Mouse (Mus musculus): Measurements from ENCODE around the gene Rnf121. TPM values are rescaled to one million over a fixed set of nuclear protein-coding genes. Genes with fewer than 3 reads are reported as not detected.

The Rnf121 gene
- total and polyA plus RNA-seq, 3 experiments, result 10.3 to 24.8 (median 20.4) TPM

DNA sequence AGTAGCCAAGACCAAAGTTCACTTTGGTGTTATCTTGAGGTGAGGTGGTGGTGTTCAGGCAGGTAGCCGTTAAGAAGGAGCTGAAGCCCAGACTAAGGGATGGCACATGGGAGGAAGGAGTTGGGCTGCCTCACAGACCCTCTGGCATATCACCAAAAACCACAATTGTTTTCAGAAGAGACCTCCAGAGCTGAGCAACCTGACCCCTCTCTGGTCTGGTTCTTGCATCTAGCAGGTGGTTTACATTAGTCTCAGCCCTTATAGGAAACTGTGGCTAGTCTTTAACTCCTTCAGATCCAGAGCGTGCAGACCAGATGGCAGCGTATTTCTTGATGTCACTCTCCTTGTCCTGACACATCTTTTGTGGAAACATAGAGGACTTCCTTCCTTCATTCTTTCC lies 91.5 kb downstream of the Rnf121 start:
- peaks cover 39% of the 10 kb centered on the region for H3K79me2 ChIP-seq (replicated peaks; ENCODE audit: control insufficient read depth, extremely low read depth, insufficient read depth, poor library complexity, severe bottlenecking)
- no peaks in the 10 kb centered on the region for H3K27me3 ChIP-seq (replicated peaks)
- in situ Hi-C loops (cut with MboI; ENCODE audit: low pct_ligation_motif_present, low pct_unique_long_range_greater_than_20kb, low sequenced_read_pairs), result no loop called here
- peaks cover 2 to 45% of the 10 kb centered on the region in 2 experiments; a peak in 2 of 4 replicates for H3K4me1 ChIP-seq (ENCODE audit: control insufficient read depth in 1 of 2, insufficient read depth in 2 of 2)
- DNase-seq (ENCODE audit: extremely low read depth), result no peak
- H3K9ac ChIP-seq (ENCODE audit: insufficient read depth, low read depth), result no peak overlapping the region
- dilution Hi-C loops (cut with MboI; ENCODE audit: extremely low pct_ligation_motif_present, extremely low pct_unique_long_range_greater_than_20kb, low sequenced_read_pairs), result no loop called here
- H3K4me2 ChIP-seq (ENCODE audit: insufficient read depth, low read depth, poor library complexity, severe bottlenecking), result no peak overlapping the region
- peaks cover 0 to 33% of the 10 kb centered on the region in 2 experiments for H3K36me3 ChIP-seq (replicated peaks in 1 of 2; ENCODE audit: control insufficient read depth in 1 of 2, insufficient read depth in 1 of 2, low read length in 1 of 2)
- no peak overlapping the region for H3K4me3 ChIP-seq (replicated peaks in 1 of 3; ENCODE audit: low read depth in 2 of 3, low read length in 2 of 3, poor library complexity in 1 of 3)
- H3K27ac ChIP-seq (ENCODE audit: insufficient read depth, low read depth), result no peak overlapping the region
- no peaks in the 10 kb centered on the region for H3K9me3 ChIP-seq (replicated peaks; ENCODE audit: low read length)
- TF ChIP-seq ZMIZ1 (IDR thresholded peaks at IDR 0.05; ENCODE audit: low read depth, low read length) (no peak), UBTF (IDR thresholded peaks at IDR 0.05; ENCODE audit: low read depth, low read length) (no peak), ETS1 (conservative IDR thresholded peaks at IDR 0.05; ENCODE audit: low read depth, low read length) (no peak), ELF1 (IDR thresholded peaks at IDR 0.05; ENCODE audit: low read depth, low read length) (no peak), USF1 (IDR thresholded peaks at IDR 0.05; ENCODE audit: low read depth, low read length) (no peak), CTCF (conservative IDR thresholded peaks at IDR 0.05 in 1 of 2, IDR thresholded peaks at IDR 0.05 in 1 of 2; ENCODE audit: low read depth in 2 of 2, low read length in 2 of 2) (no peak), TCF12 (IDR thresholded peaks at IDR 0.05; ENCODE audit: low read depth, low read length) (no peak), EP300 (IDR thresholded peaks at IDR 0.05; ENCODE audit: low read length) (no peak), PAX5 (IDR thresholded peaks at IDR 0.05; ENCODE audit: low read length) (no peak), BHLHE40 (IDR thresholded peaks at IDR 0.05; ENCODE audit: low read depth, low read length) (no peak), HCFC1 (IDR thresholded peaks at IDR 0.05; ENCODE audit: low read depth, low read length) (no peak), ZNF384 (IDR thresholded peaks at IDR 0.05; ENCODE audit: low read depth, low read length) (no peak), MXI1 (IDR thresholded peaks at IDR 0.05; ENCODE audit: low read depth, low read length) (no peak), MEF2A (IDR thresholded peaks at IDR 0.05; ENCODE audit: borderline replicate concordance, low read depth, low read length) (no peak), CHD2 (IDR thresholded peaks at IDR 0.05; ENCODE audit: low read length) (no peak), POLR2AphosphoS2 (IDR thresholded peaks at IDR 0.05; ENCODE audit: low read depth, low read length) (no peak), SIN3A (IDR thresholded peaks at IDR 0.05; ENCODE audit: low read length) (no peak), MAX (IDR thresholded peaks at IDR 0.05; ENCODE audit: low read length) (no peak)

- peak overlapping the region; percentile 48 for H3K4me2 ChIP-seq (ENCODE audit: insufficient read depth, low read depth, poor library complexity, severe bottlenecking)
- TF ChIP-seq GABPA (IDR thresholded peaks at IDR 0.05; ENCODE audit: insufficient replicate concordance, low read depth, low read length) (no peak), JUN (IDR thresholded peaks at IDR 0.05; ENCODE audit: insufficient read depth, low read depth, low read length) (no peak), KAT2A (IDR thresholded peaks at IDR 0.05; ENCODE audit: insufficient replicate concordance, low read length) (no peak), ZMIZ1 (IDR thresholded peaks at IDR 0.05; ENCODE audit: low read depth, low read length) (no peak), MAX (IDR thresholded peaks at IDR 0.05; ENCODE audit: low read length) (no peak), MEF2A (IDR thresholded peaks at IDR 0.05; ENCODE audit: borderline replicate concordance, low read depth, low read length) (no peak), POLR2AphosphoS2 (IDR thresholded peaks at IDR 0.05; ENCODE audit: low read depth, low read length) (no peak), BHLHE40 (IDR thresholded peaks at IDR 0.05; ENCODE audit: low read depth, low read length) (no peak), UBTF (IDR thresholded peaks at IDR 0.05; ENCODE audit: low read depth, low read length) (no peak), SMC3 (IDR thresholded peaks at IDR 0.05; ENCODE audit: low read depth, low read length) (no peak)
- DNase-seq (ENCODE audit: extremely low read depth), result no peak
- dilution Hi-C loops (cut with MboI; ENCODE audit: extremely low pct_ligation_motif_present, extremely low pct_unique_long_range_greater_than_20kb, low sequenced_read_pairs), result no loop called here
- H3K9me3 ChIP-seq (replicated peaks; ENCODE audit: low read length), result no peaks in the 10 kb centered on the region
- no peak overlapping the region for H3K27ac ChIP-seq (ENCODE audit: insufficient read depth, low read depth)
- peaks cover 39% of the 10 kb centered on the region for H3K79me2 ChIP-seq (replicated peaks; ENCODE audit: control insufficient read depth, extremely low read depth, insufficient read depth, poor library complexity, severe bottlenecking)
- peak overlapping the region; percentile 88 for H3K9ac ChIP-seq (ENCODE audit: insufficient read depth, low read depth)
- no peaks in the 10 kb centered on the region for H3K27me3 ChIP-seq (replicated peaks)
- peaks cover 2 to 56% of the 10 kb centered on the region in 2 experiments; a peak in 2 of 4 replicates for H3K4me1 ChIP-seq (ENCODE audit: control insufficient read depth in 1 of 2, insufficient read depth in 2 of 2)
- H3K36me3 ChIP-seq (replicated peaks in 1 of 2; ENCODE audit: control insufficient read depth in 1 of 2, insufficient read depth in 1 of 2, low read length in 1 of 2), result peaks cover 0 to 26% of the 10 kb centered on the region in 2 experiments
- in situ Hi-C loops (cut with MboI; ENCODE audit: low pct_ligation_motif_present, low pct_unique_long_range_greater_than_20kb, low sequenced_read_pairs), result no loop called here
- H3K4me3 ChIP-seq (replicated peaks in 1 of 3; ENCODE audit: low read depth in 2 of 3, low read length in 2 of 3, poor library complexity in 1 of 3), result peak overlapping the region in 2 of 3 experiments; percentile 69 to 75
These were observed 93.5 kb downstream of the Rnf121 start for GRCm38 (mm10) chr7:101971721-101972120.
